In the genomic region with DNA sequence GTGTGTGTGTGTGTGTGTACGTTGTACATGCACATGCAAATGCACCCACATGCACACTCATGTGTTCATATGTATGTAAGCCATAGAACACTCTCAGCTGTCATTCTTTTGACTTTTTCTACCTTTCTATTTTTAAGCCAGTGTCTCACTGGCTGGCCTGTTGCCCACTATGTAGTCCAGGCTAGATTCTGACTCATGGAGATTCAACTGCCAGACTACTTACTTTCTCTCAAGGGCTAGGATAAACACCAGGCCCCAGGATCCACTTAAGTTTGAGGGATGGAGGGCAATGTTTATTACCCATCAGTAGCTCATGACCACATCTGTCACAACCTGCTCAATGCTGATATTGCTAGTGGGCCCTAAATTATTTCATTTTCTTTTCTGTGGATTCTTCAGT, we compare ENCODE assay signal across 22 mouse cellular contexts. TPM values are rescaled to one million over a fixed set of nuclear protein-coding genes. Genes with fewer than 3 reads are reported as not detected.
"Had no signal": no experiment of that assay in that cellular context is flagged by ENCODE, and none has a peak within 500 bp of the region (broad histone marks: within the 10 kb centered on the region; RNA-seq: fewer than 3 reads in every experiment).

No protein-coding gene starts in this region.

- H3K27ac ChIP-seq: neural tube, embryonic 13.5 days; neural tube, embryonic 15.5 days; stomach, embryonic 15.5 days; stomach, postnatal 0 days had no signal

- H3K9ac ChIP-seq: neural tube, embryonic 13.5 days; neural tube, embryonic 15.5 days; stomach, embryonic 15.5 days had no signal

- H3K27me3 ChIP-seq: neural tube, embryonic 13.5 days; neural tube, embryonic 15.5 days; stomach, embryonic 15.5 days had no signal

- H3K4me1 ChIP-seq: neural tube, embryonic 13.5 days; neural tube, embryonic 15.5 days; stomach, embryonic 15.5 days had no signal

- H3K36me3 ChIP-seq: neural tube, embryonic 13.5 days; neural tube, embryonic 15.5 days; stomach, embryonic 15.5 days had no signal

- H3K4me3 ChIP-seq: neural tube, embryonic 13.5 days; neural tube, embryonic 15.5 days; stomach, embryonic 15.5 days had no signal

- DNase-seq: retina, postnatal 1 day; right cerebral cortex, adult 18-20 months; right cerebral cortex, postnatal 14 days; right cerebral cortex, postnatal 25 days; right cerebral cortex, postnatal 4 days; spleen, adult 18-20 months; thymus, adult 18-20 months; thymus, adult 2 months; thymus, postnatal 14 days; thymus, postnatal 25 days; thymus, postnatal 36 days; thymus, postnatal 4 days had no signal

RNA-seq across cellular contexts. Expression of a gene that starts 8.1 kb away (rescaled TPM):
- total RNA-seq: neutrophil, adult 5-6 weeks had no signal
- polyA plus RNA-seq: neural tube, embryonic 14.5 days; small intestine, adult 2 months; stomach, embryonic 14.5 days; stomach, embryonic 15.5 days; stomach, embryonic 16.5 days; stomach, postnatal 0 days; testis, adult 2 months had no signal
